Mouse (Mus musculus): ENCODE results near the gene Efna4.

The Efna4 gene

GRCm38 (mm10) chr3:89304440-89304839 is 33.4 kb downstream of the Efna4 start:
- no peak for DNase-seq

GRCm38 (mm10) chr3:89300514-89300913 is 37.3 kb downstream of the Efna4 start:
- DNase-seq, result no peak

DNA sequence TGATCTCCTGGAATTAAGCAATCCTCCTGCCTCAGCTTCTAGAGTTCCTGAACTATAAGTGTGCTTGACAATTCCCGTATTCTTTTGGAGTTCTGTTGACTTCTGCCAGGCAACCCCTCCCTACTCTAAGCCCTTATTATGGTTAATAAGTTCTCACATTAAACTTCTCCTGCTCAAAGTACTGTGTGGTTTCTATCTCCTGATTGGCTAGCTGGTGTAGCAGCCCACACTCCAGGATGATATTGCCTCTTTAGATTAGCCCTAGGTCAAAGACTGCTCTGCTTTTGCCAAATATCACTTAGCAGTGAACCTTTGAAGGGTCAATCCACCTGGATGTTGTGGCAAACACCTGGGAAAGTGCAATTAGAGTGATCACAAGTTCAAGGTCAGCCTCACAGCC is 37.8 kb downstream of the Efna4 start:
- no peak for DNase-seq

DNA sequence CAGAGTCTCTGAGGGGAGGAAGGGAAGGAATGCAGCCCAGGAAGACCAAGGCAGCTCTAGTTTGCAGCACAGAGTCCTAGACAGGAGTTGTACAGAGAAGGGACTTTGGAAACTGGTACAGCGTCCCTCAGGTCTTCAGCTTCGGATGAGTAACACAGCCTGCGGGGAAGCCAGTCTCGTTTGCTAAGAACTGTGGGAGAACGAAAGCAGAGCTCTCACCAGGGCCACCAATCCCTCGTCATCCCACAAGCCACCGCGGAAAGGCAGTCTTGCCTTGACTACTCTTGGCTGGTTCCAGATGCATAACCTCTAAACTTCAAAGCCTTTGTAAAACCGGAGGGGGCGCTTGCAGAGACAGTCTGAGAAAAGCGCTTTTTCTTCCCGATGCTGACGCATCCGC is 38.3 kb downstream of the Efna4 start:
- peak; percentile 64 for DNase-seq

GRCm38 (mm10) chr3:89298908-89299307 is 38.9 kb downstream of the Efna4 start:
- no peak for DNase-seq

DNA sequence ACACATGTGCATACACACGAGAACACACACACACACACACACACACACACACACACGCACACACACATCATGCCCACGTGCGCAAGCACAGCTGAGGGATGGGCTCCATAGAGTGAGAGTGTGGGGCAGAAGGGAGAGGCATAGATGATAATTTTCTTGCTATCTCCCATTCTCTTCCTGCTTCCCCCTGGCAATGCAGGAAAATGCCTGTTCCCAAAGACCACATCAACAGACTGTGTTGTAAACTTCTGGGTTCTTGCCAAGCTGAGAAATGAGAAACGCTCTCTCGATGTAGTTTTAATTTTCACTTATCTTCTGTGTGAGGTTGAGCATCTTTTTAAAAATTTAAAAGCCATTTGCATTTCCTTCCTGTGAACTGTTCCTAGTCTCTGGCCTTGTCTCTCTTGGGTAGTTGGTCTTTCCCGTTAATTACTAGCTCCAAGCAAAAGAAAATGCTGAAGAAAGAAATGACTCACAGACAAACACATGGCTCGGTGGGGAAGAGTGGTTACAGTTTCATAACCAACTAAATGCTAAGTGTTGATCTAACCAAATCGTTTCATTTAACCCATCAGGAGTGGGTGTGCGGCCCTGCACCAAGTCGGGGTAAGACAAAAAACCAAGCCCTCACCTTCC is 40.9 kb downstream of the Efna4 start:
- no peak for DNase-seq

GRCm38 (mm10) chr3:89295685-89296230 is 42.1 kb downstream of the Efna4 start:
- DNase-seq, result no peak

DNA sequence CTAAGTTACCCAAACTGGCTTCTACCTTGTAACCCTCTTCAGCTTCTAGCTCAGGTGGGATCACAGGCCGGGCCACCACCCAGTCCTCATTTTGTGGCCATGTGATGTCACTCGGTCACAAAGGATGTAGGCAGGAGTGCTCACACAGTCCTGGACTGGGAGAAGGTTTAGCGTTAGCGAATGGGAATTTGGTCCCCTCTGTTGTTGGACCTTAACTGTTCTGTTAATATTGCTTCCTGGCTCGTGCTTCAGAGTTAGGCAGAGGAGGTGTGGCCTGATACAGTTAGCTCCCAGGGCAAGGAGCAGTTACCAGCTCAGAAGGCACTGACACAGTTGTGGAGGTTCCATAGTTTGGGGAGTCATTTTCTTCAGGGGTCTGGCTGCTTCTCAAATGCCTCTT is 43.6 kb downstream of the Efna4 start:
- no peak for DNase-seq

DNA sequence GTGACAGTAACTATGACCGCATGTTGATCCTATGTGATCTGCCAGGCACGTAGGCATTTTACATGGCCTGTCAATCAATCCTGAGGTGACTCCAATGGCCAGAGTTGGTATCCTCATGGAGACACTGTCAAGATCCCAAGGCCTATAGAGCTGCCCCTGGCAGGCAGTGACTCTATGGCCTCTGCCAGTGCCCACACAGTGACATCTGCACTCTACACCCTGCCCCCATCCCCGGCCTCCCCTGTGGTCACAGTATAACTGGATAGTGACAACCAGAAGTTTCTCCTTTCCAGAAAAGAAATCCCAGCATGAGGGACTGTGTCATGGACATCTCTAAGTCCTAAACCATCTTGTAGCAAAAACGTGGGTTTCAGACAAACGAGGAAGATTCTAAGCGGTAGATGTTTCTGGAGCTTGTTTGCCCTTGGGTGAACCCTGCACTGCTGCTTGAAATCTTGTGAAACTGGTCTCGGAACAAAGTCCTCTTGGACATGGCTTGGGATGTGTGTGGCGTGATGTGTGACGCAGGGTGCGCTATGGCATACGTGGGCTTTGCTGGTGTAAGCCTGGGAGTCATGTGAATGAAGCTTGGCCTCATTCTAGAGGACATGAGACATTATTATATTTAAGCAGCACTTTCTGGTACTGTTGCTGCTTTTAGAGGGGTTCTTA is 44.4 kb downstream of the Efna4 start:
- DNase-seq, result no peak

DNA sequence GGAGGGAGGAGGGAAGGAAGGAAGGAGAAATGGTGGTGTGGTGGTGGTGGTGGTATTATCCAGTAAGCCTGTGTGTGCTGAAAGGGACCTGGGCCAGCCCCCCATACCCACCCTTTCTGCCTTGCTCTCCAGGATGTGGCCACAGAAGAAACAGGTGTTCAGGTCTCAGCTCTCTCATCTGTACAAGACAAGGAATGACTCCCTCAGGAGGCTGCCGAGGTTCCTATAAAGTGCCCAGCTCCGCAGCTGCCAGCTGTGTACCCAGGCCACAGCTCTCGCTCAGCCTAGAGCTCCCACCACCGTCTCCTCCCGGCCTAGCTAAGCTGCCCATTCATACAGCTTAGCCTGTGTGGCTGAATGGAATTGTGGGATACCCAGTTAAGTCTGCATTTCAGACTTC is 45.5 kb downstream of the Efna4 start:
- DNase-seq, result no peak

DNA sequence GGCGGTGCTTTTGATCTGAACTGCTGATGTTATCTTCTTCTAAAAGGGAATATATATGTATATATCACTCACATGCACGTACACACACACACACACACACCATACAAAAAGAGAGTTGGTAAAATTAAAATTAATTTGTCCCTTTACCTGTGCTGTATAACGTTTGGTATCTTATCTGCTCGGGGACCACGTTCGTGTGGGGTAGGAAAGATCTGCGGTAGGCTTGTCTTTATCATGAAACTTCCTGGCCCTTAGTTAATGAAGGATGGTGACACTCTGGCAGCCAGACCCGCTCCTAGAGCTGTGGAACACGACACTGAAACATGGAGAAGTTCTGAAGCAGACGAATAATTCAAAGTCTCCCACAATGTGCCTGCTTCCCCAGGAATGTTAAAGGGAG is 46.0 kb downstream of the Efna4 start:
- no peak for DNase-seq

DNA sequence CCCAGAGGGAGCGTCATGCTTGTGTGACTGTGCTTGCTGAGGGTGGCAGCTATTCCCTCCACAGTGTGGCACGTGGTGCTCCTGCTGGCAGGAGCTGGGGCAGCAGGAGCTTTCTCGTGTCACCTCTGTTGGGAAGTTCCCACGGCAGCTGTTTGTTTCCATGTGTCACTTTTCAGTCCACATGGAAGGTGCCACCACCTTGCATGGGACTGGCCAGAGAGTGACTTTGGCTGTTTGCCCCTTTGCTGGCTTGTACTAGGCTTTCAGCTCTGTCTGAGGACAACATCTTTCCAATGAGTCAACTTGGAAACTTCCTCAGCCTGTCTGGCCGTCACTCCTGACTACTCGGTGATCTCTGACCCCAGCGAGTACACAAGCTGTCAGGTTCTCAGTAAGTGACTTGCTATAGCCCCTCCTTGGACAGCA is 49.3 kb downstream of the Efna4 start:
- peak; percentile 42 for DNase-seq

- DNase-seq, result no peak
These were observed 50.5 kb downstream of the Efna4 start for GRCm38 (mm10) chr3:89287286-89287685.

DNA sequence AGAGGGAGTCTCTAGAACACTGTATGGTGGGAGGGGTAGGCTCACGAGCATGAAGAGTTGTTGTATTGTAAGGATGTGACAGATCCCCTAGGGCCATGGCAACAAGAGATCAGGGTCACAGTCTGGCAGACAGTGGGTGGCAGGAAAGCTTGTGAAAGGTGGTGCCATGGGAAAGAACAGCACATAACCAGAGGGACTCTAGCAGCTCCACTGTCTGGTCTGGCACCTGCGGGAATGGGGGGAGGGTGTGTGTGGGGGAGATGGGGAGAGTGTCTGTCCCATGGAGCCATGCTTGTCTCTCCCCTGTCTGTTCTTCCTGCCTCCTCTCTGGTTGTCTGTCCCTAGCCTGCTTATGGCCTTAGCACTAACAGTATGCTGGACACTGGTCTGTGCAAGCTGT is 52.3 kb downstream of the Efna4 start:
- no peak for DNase-seq

DNA sequence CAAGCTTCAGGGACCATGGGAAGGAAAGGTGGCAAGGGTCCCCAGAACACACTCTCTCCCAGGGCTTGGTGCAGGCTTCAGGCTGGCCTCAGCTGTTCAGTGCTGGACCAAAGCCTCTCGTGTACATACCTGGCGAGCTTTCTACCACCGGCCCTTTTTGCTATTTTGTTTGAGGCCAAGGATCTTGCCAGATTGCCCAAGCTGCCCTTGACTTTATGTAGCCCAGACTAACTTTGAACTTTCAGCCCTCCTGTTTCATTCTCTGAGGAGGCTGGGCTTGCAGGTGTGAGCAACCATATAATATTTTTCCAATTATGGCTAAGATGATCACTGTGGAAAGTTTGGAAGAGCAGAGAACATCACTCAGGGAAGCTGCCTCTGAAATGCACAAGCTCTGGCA is 53.6 kb downstream of the Efna4 start:
- no peak for DNase-seq
